Mouse (Mus musculus) adrenal gland, postnatal 14 days (tissue): Measurements from ENCODE around the gene 1810043G02Rik. TPM values are rescaled to one million over a fixed set of nuclear protein-coding genes. Genes with fewer than 3 reads are reported as not detected.
"Not testable (repeated sequence)": the region's sequence is repeated elsewhere in the genome, so short reads cannot be mapped to it uniquely, and the experiment has no call there.

Experiments
- DNase-seq: peaks from one replicate; pipeline ENCODE4 v3.0.0; 2021; ENCODE audit warnings: mixed read lengths
- long read RNA-seq, 2 experiments: library from polyadenylated mRNA; stranded (forward); transcript quantifications; one replicate each; pipeline ENCODE4 v2.0.0; 2021
- total RNA-seq: library from RNA; stranded (reverse); gene quantifications from 2 replicates; pipeline ENCODE4 v1.2.3, GENCODE M21; 2021

The 1810043G02Rik gene
- total RNA-seq: 15.4 and 17.5 TPM in 2 replicates
- long read RNA-seq, experiment 1, partial matches to known transcripts: 1 of 7 reads
- long read RNA-seq, experiment 1, other reads (novel, unspliced or antisense): 6 of 7 reads
- long read RNA-seq, experiment 2, partial matches to known transcripts: 0 of 1 reads
- long read RNA-seq, experiment 2, other reads (novel, unspliced or antisense): 1 of 1 reads

DNA sequence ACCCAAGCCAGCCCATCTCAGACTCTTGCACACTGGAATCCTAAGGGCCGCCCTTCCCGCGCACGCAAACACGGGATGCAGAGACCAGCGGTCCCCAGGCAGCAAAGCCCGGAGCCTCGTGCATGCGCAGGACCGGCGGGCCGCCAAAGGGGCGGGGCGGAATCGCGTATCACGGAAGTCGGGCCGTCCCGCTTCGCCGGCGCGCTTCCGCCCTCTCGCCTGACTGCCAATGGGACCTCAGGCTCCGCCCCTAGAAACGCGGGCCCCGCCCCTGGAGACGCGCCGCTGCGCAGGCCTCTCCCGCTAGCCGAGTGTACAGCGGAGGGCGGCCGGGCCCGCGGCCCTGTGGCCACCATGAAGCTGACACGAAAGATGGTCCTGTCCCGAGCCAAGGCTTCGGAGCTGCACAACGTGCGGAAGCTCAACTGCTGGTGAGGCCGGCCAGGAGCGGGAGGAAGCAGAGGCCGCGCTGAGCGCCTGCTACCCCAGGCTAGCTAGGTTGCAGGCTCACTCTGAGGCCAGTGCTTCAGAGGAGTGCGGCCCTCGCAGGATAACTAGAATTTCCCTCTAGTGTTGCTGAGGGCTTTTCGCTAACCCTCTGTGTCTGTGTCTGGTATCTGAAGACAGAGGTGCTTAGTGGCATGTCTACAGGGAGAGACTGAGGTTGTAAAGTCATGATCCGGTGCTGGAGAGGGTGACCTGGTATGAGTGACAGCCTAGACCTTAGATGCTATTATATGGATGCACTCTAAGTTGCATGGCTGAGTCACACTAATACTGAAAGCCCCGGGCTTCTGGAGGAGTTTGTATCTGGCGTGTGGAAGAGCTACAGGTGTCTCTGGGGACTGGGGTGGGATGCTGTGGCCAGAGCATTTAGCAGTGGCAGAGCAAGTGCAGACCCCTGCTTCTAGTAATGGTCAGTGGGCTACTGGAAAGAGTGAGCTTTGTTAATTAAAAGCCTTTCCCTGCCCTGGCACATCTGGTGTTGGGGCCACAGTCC is at the start of gene 1810043G02Rik:
Gene 1810043G02Rik, plus strand, starts transcription at position 174 of the 1,000 bp plus-strand sequence.
- peak; percentile 99 for DNase-seq

GRCm38 (mm10) chr10:77939685-77940084 is 38.6 kb upstream of the 1810043G02Rik start:
- DNase-seq: no peak

DNA sequence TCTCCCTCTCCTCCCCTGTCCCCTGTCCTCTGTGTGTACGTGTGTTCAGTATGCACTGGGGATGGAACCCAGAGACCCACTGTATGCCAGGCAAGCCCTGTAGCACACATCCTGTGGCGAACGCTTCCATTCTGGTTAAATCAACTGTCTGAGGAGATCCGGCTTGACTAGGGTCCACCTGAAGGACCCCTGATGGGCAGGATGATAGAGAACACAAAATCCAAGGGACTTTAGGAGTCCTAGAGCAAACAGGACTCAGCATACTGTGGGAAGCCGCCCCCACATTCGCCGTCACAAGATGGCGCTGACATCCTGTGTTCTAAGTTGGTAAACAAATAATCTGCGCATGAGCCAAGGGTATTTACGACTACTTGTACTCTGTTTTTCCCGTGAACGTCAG is 27.9 kb upstream of the 1810043G02Rik start:
- not testable (repeated sequence) for DNase-seq

DNA sequence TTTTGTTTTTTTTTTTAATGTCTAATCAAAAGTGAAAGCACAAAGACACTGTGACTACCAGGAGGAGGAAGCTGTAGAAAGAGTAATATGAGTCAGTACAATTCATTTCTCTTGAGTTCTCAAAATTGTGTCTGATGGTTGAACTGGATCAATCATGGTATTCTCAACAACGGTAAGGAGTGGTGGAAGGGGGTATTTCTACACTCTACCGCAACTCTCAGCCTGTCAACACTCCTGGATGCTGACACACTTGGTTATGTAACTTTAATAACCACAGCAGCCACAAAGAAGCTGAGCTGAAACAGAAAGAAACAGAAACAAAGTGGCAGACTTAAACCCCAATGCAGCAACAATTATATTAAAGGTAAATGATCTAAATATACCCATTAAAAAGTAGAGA is 15.6 kb upstream of the 1810043G02Rik start:
- DNase-seq: no peak

DNA sequence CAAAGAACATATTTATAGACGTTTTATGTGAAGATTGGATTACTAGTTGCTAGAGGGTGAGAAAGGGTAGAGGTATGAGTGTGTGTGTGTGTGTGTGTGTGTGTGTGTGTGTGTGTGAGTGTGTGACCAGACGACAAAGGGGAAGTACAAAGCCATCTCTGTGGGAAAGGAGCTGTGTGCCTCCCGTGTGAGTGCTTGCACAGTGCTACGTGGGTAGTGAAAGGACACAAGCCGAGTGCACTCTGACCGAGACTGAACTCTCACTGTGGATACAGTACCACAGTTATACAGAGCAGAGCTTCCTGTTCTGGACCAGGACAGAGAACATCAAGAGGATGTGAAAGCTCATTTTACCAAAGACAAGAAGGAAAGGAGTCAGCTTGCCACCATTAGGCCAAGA is 14.4 kb upstream of the 1810043G02Rik start:
- no peak for DNase-seq

GRCm38 (mm10) chr10:77969274-77969972 is 8.9 kb upstream of the 1810043G02Rik start:
- peak; percentile 70 for DNase-seq

DNA sequence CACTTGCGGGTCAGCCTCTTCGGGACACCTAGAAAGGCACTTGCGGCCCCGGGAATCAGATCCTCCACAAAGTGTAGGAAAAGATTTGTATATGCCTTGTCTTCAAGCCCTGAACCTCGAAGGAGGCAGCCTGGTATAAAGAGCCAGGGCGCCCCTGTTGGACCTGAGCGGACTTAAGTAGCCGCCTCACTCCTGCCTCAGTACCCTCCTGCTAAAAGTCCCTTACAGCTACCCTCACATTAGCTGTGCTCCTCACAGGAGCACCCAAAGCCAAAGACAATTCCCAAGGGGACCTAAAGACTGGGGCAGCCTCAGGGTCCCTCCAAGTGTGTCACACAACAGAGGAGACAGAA is 8.4 kb upstream of the 1810043G02Rik start:
- DNase-seq: no peak

DNA sequence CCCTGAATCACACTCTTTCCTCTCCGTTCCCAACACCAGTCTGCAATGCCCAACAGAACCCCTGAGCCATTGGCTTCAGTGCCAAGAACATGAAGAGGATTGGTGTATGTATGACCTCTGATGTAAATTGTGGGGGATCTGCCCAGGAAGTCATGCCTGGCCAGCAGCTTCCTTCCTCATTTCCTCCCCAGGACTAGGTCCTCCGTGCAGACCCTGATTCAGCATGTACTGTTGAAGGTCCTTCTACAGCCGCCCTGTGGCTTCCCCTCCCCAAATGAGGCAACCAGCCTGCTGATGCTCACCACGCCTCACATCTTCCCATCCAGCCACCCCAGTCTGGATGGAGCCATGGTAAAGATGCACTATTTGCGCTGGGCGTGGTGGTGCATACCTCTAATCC is 7.8 kb upstream of the 1810043G02Rik start, which contains the start of gene Trpm2:
Gene Trpm2, minus strand, starts transcription at position 83 of the 400 bp plus-strand sequence.
- DNase-seq: no peak

DNA sequence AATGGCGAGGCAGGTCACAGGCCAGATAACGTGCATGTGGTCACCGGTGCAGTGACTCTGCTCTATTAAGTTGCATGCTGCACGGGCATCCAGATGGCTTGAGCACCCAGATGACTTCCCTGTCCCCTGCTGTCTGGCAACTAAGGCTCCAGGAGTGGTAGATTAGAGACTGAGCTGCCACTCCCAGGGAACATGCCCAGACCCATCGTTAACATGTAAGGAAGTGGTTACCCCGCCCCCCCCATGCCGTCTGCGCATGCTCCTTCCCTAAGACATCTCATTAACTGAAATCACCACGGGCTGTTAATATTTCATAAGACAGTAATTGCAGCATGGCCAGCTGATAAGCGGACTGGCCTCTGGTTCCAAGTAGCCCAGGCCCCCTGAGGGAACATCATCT is 7.1 kb upstream of the 1810043G02Rik start:
- DNase-seq: no peak

GRCm38 (mm10) chr10:77971709-77972553 is 6.4 kb upstream of the 1810043G02Rik start:
- no peak for DNase-seq

- no peak for DNase-seq
These were observed 4.0 kb upstream of the 1810043G02Rik start for GRCm38 (mm10) chr10:77974323-77974722.

GRCm38 (mm10) chr10:77974811-77975210 is 3.5 kb upstream of the 1810043G02Rik start:
- DNase-seq: no peak

DNA sequence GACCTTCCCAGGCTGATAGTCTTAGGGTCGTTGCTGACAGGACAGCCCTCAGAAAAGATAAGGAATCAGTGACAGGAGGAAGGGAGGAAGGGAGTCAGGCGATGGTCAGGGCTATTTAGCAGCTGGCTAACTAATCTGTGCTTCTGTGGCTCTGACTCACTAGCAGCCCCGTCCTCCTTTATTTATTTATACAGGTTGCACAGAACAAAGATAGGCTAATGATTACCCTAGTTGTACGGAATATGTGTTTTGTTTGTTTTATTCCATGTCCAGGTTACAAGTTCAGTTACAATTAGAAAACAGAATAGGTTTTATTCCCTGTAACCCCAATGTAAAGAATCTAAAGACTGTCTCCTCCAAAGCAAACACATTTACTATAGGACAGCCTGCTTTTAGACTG is 2.7 kb upstream of the 1810043G02Rik start:
- no peak for DNase-seq

GRCm38 (mm10) chr10:77976458-77977150 is 1.7 kb upstream of the 1810043G02Rik start:
- peak; percentile 50 for DNase-seq

- DNase-seq: peak; percentile 89
These were observed 6.3 kb downstream of the 1810043G02Rik start for GRCm38 (mm10) chr10:77984660-77985059.

GRCm38 (mm10) chr10:77985775-77986174 is 7.5 kb downstream of the 1810043G02Rik start:
- DNase-seq: no peak

DNA sequence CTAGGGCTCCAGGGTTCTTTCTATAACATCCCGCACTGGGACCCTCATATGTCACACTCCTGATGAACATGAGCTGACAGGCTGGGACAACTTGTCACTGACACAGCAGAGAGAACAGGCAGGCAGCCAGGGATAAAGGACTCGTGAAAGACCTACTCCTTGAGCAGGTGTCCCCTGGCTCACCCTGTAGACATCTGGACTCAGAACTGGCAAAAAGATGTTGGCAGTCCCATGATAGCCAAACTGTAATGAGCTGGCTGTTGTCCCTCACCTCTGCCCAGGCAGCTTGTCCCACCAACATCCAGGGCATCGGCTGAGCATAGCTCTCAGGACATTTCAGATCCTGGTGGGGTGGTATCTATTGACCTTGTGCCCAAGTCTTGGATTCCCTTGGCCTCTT is 17.3 kb downstream of the 1810043G02Rik start:
- no peak for DNase-seq

GRCm38 (mm10) chr10:78000200-78000599 is 21.9 kb downstream of the 1810043G02Rik start:
- DNase-seq: no peak

DNA sequence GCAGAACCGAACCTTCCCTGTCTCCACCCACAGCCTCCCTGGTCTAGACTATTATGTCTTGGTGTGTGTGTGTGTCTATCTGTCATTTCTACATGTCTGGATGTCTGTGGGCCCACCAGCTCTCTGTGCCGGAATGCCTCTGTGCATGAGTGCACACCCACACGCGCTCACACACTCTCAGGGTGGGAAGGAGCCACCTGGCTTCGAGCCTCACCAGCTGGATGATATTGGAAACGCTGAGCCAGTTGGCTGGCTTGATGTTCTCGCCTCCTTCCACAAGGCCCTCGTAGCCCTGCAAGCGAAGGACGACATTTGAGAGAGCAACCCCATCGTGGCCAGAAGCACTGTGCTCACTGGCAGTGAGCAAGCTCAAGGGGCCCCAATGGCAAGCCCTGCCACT is 23.5 kb downstream of the 1810043G02Rik start:
- DNase-seq: no peak

DNA sequence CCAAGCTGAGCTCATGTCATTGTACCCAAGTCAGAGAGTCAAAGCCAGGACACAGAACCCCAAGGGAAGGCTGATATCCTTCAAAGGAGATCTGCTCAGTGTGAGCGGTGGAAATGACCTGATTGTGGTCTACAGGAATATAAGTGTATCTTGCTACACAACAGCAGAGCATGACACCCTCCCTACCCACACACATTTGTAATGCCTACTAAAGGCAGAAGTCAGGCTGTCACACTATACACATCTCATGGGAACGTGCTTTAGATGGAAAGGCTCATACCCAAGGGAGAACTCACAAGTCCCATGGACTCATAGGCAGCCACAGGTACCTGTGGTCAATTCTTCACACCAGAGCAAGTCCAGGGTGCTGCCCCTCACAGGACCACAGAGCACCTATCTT is 24.0 kb downstream of the 1810043G02Rik start:
- no peak for DNase-seq

DNA sequence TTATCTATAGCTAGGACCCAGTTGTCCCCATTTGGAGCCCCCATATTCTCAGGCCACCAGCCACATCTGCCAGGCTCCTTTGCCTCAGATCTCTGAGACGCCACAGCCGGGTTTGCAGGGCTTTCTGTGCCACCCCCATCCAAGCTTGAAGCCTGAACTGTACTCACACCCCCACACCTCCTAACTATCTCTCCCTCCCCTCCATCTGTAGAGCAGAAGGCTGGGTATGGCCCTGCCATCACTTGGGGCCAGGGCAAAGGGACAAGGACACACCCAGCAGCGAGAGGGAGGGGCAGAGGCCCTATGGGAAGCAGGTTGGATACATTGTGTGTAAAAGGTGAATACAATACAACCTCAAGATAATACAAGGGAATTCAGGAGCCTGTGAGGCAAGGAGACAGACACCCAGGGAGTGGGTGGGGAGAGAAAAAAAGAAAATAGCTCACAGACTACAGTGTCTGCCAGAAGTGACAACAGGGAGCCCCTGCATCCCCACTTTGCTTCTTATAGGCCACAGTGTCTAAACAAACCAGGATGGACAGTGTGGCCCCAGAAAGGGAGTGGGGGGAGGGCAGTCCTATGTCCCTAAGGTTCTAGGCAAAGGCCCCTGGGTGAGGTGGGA is 26.3 kb downstream of the 1810043G02Rik start:
- DNase-seq: no peak
